Mouse (Mus musculus) A20 (cell line): Measurements from ENCODE around the gene Hoxa5.

ENCODE experiments used
- DNase-seq: peaks from one replicate; pipeline ENCODE4 v3.0.0-alpha.2; 2011; ENCODE audit warnings: low read depth, low spot score

Gene Hoxa5

DNA sequence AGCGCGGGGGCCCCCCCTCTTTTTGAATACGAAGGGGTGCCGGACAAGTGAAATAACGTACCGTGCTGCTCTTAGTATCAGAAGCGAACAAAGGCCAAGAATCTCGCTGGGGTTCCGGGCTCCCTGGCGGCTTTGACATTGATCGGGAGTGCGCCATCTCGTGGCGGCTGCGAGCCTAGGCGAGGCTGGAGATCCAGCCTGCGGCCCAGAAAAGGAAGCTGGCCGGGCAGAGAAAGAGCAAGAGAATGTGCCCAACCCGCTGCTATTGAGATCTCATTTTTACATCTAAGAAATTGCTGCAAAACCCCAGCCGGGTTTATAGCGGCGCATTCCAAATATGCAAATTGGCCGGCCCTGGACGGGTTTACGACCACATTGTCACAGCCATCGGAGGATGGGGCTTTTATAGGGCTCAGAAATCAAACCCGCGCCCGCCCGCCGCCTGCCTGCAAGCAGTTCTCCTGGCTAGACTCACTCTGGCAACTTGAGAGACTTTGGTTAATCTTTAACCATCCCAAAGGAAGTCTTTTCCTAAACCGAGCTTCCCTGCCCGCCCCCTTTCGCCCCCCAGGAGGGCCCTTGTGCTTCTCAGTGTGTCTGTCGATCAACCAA, 36.1 kb upstream of the Hoxa5 start, which contains the start of gene Hoxa10:
Gene Hoxa10, minus strand, starts transcription at position 466 of the 612 bp plus-strand sequence.
- DNase-seq, result peak; percentile 95

DNA sequence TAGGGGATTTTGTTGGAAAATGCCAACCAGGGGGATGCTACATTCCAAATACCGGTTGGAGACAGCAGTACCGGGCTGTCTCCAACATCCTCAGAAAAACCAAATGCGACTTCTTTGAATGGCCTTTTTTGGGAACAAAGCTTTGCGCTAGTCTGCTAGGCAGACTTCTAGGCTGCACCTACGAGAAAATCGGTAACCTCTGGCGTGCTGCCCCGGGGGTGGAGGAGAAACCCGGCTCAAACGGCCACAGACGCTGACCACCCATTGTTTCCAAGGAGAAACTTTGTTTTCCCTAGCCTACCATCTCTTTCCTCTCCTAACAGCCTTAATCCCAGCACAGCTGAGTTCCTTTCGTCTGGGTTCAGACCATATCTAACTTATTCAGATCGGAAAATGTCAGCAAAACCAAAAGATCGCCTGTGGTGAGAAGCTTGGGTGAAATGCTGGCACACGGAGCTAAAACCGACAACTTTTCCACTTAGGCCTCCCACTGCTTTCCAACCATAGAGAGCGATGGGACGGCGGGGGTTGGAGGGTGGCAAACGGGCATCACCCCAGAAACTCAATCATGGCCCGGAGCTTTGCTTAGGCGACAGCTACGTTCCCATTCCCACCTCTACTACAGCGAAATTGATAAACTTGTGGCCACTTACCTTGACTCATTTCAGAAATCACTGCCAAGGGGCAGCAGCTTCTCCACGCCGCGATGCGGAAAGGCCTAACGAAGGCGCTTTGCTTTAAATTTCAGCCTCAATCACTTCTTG, 35.4 kb upstream of the Hoxa5 start:
- no peak for DNase-seq

DNA sequence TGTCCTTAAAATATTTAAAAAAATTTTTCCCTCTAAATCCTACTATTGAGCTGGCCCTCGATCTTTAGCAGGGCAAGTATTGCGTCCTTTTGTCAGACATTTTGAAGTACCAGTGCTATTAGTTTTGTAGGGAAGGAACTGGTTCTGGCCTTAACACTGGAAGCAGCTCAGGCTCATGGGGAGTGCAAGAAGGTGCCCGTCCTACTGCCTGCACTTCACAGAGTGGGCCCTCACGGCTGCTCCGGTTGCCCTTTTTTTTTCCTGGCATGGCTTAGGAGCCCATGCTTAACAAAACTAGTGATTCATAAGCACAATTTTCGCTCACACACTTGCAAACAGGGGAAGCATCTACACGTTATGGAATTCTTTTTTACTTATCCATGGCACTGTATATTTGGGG, 34.6 kb upstream of the Hoxa5 start:
- DNase-seq, result peak; percentile 12

DNA sequence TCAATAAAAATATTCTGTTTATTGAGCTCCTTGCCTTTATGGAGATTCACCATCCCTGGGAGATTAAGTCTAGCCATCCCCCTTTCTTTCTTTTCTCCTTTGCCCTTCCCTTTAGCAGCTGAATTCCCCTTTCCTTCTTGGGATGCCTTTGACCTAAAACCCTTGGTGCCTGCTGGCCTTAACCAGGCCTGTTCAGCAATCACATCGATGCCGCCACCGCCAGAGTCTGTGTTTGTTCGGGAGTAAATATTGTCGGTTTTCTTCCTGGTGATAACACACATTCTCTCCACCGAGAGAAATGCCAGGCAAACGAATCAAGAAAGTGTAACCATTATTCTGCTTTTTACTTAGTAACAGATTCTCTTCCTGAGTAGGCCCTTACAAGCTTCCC, 33.8 kb upstream of the Hoxa5 start:
- no peak for DNase-seq

DNA sequence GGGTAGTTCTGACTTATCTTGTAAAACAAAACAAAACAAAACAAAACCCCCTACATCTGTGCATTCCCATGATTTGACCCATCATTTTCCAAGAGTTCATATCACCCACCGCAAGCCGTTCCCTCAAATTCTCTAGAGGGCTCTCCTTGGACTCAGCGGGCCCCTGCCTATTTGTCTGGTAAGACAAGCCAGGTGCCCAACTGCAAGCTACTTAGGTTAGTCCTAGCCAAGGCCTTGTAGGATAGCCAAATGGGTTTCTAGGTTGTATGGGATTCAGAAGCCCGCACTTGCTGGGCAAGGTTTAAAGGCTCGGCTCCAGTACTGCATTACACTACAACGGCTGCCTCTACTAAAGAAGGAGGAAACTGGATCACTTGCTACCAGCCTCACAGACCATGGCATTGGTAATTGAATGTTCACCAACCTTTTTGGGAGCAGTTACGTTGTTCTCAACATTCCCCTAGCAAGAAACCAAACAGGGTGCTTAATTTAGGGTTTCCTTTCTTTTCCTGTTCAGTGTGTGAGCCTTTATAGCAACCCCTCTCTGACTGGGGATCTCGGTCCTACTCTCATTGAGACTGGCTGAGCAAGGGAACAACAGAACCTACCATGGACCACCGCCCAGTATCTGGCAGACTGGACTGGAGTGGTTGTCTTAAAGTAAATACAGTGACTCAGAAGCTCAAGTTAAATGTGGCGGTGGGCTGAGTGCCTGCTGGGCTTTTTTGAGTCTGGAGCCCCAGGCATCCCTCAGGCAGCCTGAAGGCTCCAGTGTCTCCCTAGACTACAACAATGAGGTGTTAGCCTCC, 33.2 kb upstream of the Hoxa5 start:
- DNase-seq, result no peak

DNA sequence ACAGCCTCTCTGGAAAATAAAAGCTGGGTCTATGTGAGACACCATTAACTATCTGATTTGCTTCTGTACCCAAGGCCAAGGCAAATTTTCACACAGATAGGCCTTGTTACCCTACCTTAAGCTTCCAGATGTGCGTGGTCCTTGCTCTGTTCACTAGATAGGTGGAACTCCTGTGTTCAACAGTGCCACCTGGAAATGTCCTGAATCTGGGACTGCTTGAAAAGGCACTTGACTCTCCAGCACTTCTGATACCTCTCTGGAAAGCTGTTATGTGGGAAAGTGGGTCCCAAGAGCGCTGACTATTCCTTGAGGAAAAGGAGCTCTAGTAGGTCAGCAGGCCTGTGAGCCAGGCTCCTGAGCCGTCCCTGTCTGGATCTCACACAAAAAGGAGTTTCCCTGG, 32.4 kb upstream of the Hoxa5 start:
- no peak for DNase-seq

DNA sequence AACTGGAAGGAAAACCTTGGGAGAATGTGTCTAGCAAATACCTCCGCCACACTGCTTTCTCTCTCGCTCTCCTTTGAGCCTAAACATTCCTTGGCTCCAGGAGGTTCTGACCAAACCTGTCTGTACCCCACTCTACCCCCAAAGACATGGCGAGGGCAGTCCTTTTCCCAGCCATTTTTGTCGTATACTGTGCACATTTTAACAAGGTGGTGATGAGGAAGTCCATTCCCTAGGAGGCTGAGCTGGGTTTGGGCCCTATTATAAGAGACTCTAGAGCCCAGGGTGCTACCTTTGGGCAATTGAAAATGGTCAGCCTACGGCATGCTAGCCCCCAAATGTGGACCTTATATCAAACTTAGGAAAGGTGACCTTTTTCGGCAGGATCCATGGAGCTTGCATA, 31.5 kb upstream of the Hoxa5 start:
- no peak for DNase-seq

DNA sequence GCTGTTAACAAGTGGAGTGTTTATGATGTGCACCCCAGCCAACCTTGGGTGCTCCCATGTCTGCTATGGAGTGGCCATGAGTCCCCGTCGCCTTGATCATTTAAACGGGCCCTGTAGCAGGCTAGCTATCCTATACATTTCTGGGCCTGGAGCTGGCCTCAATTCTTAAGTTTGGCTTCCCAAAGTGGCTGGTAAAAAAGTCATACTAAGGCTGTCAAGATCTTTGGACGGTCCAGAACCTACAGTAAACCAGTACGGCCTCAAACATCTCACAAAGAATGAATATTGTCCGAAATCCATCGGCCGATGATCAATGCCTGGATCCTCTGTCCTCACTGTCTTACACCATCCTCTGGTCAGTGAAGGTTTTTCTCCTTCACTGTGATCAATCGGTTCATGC, 30.9 kb upstream of the Hoxa5 start:
- DNase-seq, result no peak

DNA sequence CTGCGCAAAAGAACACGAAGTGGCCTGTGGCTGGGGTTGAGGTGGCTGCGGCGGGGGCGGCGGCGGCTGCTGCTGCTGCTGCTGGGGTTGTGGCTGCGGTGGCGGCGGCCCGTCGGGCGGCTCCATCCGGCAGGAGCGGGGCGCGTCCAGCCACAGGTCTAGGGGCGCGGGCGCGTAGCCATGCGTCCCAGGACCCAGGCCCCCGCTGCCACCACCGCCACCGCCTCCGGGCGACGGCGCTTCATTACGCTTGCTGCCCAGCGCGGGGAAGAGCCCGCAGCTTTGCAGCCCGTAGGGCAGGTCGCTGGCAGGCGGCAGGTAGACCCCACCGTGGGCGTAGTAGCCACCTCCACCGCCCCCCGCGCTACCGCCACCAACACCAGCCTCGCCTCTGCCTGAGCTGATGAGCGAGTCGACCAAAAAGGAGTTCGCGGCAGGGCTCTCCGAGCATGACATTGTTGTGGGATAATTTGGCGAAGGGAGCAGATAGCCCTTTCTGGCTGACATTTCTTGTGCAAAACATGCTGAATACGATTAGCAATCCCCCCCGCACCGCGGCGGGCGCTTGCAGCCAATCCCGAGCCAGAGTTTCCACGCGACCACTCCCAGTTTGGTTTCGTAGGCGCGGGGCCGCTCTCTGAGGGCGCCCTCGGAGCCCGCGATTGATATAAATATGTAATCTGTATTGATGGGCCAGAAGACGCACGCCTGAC, 30.2 kb upstream of the Hoxa5 start:
- DNase-seq, result no peak

DNA sequence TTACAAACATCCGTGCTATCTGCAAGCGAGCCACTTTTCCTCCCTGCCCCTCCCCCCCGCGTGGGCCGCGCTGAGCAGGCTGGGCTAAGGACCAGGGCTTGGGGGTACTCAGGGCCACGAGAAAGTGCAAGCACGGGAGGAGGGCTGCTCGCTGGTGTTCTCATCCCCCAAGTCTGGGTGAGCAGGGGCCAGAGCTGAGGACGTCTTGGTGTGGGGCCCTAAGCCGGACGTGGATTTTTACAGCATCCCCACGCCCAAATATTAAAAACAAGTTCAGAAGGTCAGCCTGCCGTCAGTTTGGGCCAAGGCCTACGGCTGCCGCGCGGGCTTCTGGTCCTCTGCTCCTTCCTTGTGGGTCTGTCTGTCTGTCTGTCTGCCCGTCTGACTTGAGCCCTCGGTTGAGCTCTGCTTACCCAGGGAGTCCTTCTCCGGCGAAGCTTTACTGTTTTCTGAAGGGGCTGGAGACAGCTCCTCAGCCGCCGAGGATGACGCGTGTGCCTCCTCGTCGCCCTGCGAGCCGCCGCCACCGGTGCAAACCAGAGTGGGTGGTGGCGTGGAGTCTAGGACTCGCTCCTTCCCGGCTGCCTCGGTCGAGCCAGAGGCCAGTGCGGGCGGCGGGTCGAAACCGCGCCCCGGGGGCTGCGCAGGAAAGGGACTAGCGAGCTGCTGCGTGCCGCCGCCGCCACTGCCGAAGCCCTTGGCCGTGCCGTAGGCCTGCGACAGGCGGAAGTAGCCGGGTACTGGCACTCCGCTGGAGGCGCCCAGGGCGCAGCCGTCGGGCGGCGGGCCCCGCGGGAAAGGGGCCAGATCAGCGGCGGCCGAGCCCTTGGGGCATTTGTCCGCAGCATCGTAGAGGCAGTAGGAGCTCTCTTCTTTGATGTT, 29.4 kb upstream of the Hoxa5 start:
- DNase-seq, result no peak

DNA sequence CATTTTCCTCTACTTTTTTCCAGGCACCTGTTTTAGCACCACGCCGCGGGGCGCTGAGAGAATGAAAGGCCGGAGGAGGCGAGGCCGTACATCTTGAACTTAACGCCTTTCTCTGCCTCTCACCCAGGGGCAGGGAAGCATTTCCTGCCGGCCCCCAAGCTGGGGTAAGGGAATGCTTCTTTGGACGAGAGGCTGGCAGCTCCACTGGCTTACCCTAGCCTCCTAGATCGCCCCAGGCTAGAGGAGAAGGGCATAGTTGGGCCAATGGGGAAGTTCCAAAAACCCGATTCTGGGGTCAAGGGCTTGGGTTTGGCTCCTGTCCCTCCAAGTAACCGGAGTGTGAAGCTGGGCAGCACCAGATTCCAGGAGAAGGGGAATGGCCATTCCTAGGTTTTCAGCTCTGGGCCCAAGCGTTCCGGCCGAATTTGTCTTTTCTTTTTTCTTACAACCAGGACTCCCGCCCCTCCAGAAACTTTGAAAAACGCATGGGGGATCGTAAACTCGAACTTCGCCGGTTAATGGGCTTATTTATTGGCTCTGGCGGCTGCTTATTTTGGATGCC, 28.7 kb upstream of the Hoxa5 start:
- DNase-seq, result no peak

DNA sequence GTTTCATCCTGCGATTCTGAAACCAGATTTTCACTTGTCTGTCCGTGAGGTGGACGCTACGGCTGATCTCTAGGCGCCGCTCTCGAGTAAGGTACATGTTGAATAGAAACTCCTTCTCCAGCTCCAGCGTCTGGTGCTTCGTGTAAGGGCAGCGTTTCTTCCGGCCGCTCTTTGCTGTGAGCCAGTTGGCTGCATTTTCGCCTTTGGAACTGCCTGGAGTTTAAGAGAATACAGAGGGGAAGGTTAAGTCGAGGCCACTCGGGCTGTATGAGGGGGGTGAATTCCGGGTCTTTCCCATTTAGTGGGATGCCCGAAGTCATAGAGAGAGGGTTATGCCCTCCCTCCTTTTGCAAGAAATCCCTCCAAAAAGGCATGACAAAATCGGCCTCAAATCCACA, 28.2 kb upstream of the Hoxa5 start:
- no peak for DNase-seq

DNA sequence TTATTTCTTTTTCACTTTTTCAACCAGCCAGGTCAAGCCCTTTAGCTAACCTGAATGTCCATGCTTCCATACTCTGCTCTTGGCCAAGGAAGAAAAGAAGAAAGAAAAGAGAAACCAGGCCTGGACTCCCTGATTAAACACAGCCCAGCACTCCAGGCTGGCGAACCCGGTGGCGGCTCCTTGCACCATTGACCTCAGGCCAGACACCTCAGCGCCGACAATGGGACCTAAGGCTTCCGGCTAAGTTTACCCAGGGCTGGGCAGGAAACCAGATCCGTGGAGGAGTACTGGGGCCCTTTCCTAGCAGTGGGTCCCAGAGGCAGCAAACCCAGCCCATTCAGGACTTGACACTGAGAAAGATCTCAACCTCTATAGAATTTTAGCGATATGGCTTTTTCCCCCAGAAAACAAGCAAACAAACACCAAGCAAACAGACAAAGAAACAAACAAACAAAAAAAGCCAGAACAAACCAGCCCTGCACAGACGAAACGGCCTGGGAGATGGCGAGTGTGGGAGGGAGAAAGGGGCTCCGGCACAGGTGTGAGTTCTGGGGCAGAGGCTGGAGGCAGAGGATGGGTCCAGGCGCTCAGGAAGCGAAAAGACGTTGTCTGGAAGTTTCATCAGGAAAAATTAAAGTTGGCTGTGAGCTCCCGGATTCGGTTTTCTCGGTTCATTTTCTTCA, 27.6 kb upstream of the Hoxa5 start:
- DNase-seq, result no peak

DNA sequence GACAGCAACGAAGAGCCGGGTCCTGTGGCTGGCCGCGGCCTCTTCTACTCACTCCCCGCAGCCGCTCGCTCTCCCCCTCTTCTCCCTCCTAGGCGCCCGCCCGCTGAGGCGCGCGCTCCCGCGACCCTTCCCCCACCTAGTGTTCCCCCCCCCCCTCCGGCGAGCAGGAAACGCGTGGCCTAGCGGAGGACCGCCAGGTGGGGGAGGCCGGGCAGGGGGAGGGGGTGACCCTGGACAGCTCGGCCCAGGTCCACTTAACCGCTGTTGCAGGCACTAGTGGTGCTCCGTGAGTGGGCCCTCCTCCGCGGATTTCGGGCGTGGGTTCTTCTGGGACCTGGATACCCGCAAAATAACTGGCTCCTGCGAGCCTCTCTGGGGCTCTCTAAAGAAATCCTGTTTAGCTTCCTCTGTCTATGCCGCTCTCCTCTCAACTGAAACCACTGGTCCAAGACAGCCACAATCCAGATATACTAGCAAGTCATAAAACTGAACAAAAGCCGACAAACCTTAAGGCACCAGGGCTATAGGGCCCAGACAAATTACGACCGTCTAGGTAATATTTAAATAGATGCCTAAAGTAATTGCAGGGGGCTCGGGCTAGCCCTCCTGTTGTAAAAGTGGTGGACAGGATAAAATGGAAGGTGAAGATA, 26.3 kb upstream of the Hoxa5 start, which contains the start of gene Hoxa9:
Gene Hoxa9, minus strand, starts transcription at position 574 of the 650 bp plus-strand sequence.
- DNase-seq, result no peak

DNA sequence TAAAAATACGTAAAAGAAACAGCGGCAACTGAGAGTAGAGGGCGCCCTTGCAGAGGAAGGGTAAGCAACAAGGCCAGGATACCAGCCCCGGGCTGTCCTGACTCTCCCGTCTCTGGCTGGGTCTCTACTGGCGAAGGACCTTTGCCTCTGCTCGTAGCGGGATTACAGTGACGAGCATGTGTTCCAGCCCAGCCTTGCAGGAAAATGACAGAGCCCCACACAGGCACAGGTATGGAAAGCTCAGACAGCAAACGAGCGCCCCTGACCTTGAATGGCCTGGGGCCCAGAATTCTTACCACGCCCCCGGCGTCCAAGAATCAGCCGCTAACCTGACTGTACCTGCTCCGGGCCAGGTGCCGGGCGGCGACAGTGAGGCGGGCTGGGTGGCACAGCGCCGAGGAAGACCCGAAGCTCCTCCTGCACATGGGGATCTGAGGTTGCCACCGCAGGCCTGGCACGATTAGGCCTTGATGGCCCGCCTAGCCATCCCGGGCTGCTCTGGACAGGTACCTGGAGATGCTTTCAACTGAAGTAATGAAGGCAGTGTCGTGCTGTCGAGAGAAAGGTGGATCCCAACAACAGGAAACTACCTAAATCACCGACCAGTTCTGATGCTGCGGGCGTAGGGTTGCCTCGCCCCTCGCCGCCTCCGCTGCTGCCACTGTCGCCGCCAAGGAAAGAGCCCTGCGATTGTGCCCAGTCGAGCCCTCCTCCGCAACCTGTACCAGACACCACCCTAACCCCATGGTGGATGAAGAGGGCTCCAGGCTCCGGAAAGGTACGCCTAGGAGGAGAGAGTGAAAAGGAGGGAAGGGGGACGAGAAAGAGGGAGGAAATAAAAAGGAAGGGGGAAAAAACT, 25.4 kb upstream of the Hoxa5 start:
- DNase-seq, result no peak

DNA sequence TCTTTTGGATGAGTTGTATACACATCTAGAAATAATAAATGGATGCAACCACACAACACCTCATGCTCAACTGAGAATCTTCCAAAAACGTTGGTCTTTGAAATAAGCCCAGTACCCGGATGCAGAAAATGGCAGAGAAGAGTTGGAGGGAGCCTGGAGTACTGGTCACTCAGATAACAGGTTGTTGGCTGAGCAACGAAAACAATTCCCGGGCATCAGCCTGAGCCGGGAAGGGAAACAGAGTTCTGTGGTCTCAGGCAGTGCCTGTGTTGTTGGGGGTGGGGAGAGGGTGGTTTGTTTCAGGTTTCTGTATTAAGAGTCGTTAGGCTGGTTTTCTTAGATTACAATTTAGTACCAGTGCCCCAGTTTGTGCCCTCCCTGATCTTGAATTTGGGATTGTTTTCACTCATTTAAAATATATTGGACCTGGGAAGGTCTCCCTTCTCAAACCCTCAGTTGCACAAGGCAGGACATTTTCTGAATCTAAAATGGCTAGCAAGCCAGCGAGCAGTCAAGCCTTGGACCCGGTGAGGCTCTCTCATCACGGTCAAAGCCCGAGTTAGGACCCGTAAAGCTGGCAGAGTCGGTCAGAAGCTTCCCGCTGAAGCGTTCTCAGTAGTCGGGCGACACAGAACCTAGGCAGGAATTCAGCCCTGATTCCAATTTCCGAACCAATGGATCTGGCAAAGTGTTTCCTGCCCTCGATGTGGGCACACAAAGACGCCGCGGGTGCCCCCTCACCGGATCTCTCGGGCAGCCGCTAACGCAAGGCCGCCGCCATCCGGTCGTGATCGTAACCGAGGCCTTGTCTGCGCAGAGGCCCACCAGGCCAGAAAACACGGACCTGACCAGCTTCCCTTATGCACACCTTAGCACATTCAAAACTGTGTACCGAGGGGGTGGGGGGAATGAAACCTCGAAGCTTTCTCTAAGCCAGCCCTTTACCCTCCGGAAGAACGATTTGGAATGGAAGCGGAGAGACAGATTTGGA, 24.4 kb upstream of the Hoxa5 start:
- DNase-seq, result no peak
